In the genomic region with DNA sequence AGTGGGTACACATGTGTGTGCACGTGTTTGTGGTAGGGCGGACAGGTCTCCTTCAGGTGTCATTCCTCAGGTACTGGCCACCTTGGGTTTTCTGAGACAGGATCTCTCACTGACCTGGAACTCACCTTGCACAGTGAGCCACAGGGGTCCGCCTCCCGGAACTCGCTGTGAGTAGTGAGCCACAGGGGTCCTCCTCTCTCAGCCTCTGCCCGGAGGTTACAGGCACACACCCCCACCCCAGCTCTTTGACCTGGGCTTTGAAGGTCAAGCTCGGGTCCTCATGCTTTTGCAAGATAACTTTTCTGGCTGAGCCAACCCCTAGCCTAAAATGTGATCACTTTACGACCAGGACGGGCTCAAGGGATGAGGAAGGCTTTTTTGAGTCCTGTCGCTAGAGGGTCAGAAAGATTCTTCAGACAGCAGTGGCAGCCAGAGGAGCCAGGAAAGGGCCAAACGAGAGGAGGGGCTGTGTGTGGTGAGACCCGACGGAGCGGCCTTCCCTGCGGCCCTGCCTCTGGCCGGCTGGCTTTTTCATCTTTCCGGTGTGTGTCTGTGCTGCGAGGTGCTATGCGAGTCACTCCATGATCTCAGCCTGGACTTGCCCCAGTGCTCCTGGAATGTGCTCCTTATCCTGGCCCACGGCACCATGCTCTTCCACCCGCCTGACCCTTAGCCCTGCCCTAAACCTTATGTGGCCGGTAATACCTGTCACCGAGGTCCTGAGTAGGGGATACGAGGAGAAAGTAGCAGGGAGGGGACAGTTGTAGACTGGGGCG, we compare ENCODE assay signal across 8 mouse cellular contexts. TPM values are rescaled to one million over a fixed set of nuclear protein-coding genes. Genes with fewer than 3 reads are reported as not detected.
A peak's percentile ranks its signal among the peaks of the same experiment; 100 is the strongest.
DNase-seq lines count a peak whose midpoint lies in the region; ATAC-seq and TF ChIP-seq lines count a peak whose summit lies in the region.

No protein-coding gene starts in this region.

- no peak overlapping the region for H3K9ac ChIP-seq in midbrain, postnatal 0 days (replicated peaks; ENCODE audit: low read length, poor library complexity, severe bottlenecking)

- peaks cover 64% of the 10 kb centered on the region for H3K4me1 ChIP-seq in midbrain, embryonic 10.5 days
- no peaks in the 10 kb centered on the region for H3K4me1 ChIP-seq in midbrain, postnatal 0 days (ENCODE audit: insufficient read depth, low read length)

- peak; percentile 55 for DNase-seq in embryo, embryonic 10 days (ENCODE audit: low spot score)
- no peak for DNase-seq in embryo, embryonic 10.5 days (ENCODE audit: low spot score)
- DNase-seq in midbrain, embryonic 10.5 days (ENCODE audit: low spot score) = no peak
- no peak for DNase-seq in midbrain, postnatal 0 days (ENCODE audit: low spot score)
- peak; percentile 71 to 81 for DNase-seq in kidney, postnatal 36 days
- DNase-seq in spleen, postnatal 10 days (ENCODE audit: low spot score in 2 of 2) = no peak
- DNase-seq in right cerebral cortex, postnatal 4 days = no peak

- no peaks in the 10 kb centered on the region for H3K9me3 ChIP-seq in midbrain, embryonic 10.5 days (replicated peaks)
- no peaks in the 10 kb centered on the region for H3K9me3 ChIP-seq in midbrain, postnatal 0 days (ENCODE audit: low read length)

- no peak overlapping the region for H3K4me2 ChIP-seq in midbrain, postnatal 0 days (ENCODE audit: low read depth, low read length, poor library complexity, severe bottlenecking)

- TF ChIP-seq CTCF in midbrain, postnatal 0 days (IDR thresholded peaks at IDR 0.05) = no peak

- H3K4me3 ChIP-seq in midbrain, embryonic 10.5 days = no peak overlapping the region
- no peak overlapping the region for H3K4me3 ChIP-seq in midbrain, postnatal 0 days (ENCODE audit: low read depth, low read length)

- ATAC-seq in midbrain, postnatal 0 days (ENCODE audit: low FRiP score) = no peak
- ATAC-seq in megakaryocyte, adult 5-6 weeks (ENCODE audit: poor library complexity, severe bottlenecking) = no peak

- no peaks in the 10 kb centered on the region for H3K36me3 ChIP-seq in midbrain, embryonic 10.5 days
- no peaks in the 10 kb centered on the region for H3K36me3 ChIP-seq in midbrain, postnatal 0 days (ENCODE audit: insufficient read depth, low read length)

- H3K27me3 ChIP-seq in midbrain, embryonic 10.5 days (ENCODE audit: low read depth, poor library complexity, severe bottlenecking) = peaks cover 97% of the 10 kb centered on the region
- H3K27me3 ChIP-seq in midbrain, postnatal 0 days (ENCODE audit: insufficient read depth, low read length) = peaks cover 10% of the 10 kb centered on the region

- 18% methylated on average over 25 of the region's 25 CpGs for WGBS in midbrain, embryonic 10.5 days
- 27% methylated on average over 25 of the region's 25 CpGs for WGBS in midbrain, postnatal 0 days

- 0 out of 2 replicates have a peak overlapping the region, but pooled peaks have one; percentile 2 for H3K27ac ChIP-seq in midbrain, embryonic 10.5 days (replicated peaks)
- no peak overlapping the region for H3K27ac ChIP-seq in midbrain, postnatal 0 days (ENCODE audit: low read depth, low read length)

RNA-seq across cellular contexts. Expression of a gene that starts 6.9 kb away (rescaled TPM):
- 5.5 and 5.9 TPM in 2 replicates for polyA plus RNA-seq in midbrain, embryonic 10.5 days (2016; fragmentation: Nextera tagmentation; extraction: Ambion mirVana)
- 0.99 and 1.0 TPM in 2 replicates for total RNA-seq in midbrain, postnatal 0 days (2014; rRNA removed)
- 0.51 and 0.81 TPM in 2 replicates for polyA plus RNA-seq in midbrain, postnatal 0 days (2015; fragmentation: Nextera tagmentation; extraction: Ambion mirVana)
- 3.4 and 5.0 TPM in 2 replicates for total RNA-seq in megakaryocyte, adult 5-6 weeks (2015)
- 5.2 and 6.0 TPM in 2 replicates for total RNA-seq in megakaryocyte, adult 5-6 weeks (2017)

RNA-seq across cellular contexts. Expression of a gene that starts 16.2 kb away (rescaled TPM):
- polyA plus RNA-seq in midbrain, embryonic 10.5 days (2016; fragmentation: Nextera tagmentation; extraction: Ambion mirVana) = 35.3 and 39.7 TPM in 2 replicates
- total RNA-seq in midbrain, postnatal 0 days (2014; rRNA removed) = 25.0 and 27.7 TPM in 2 replicates
- polyA plus RNA-seq in midbrain, postnatal 0 days (2015; fragmentation: Nextera tagmentation; extraction: Ambion mirVana) = 14.8 and 15.5 TPM in 2 replicates
- 2.6 and 5.4 TPM in 2 replicates for total RNA-seq in megakaryocyte, adult 5-6 weeks (2015)
- total RNA-seq in megakaryocyte, adult 5-6 weeks (2017) = 7.0 and 16.3 TPM in 2 replicates

RNA-seq across cellular contexts. Expression of a gene that starts 17.3 kb away (rescaled TPM):
- 17.5 and 18.6 TPM in 2 replicates for polyA plus RNA-seq in midbrain, embryonic 10.5 days (2016; fragmentation: Nextera tagmentation; extraction: Ambion mirVana)
- total RNA-seq in midbrain, postnatal 0 days (2014; rRNA removed) = 18.5 and 27.9 TPM in 2 replicates
- polyA plus RNA-seq in midbrain, postnatal 0 days (2015; fragmentation: Nextera tagmentation; extraction: Ambion mirVana) = 7.2 and 8.3 TPM in 2 replicates
- 1.6 and 2.5 TPM in 2 replicates for total RNA-seq in megakaryocyte, adult 5-6 weeks (2015)
- 1.7 and 3.0 TPM in 2 replicates for total RNA-seq in megakaryocyte, adult 5-6 weeks (2017)

RNA-seq across cellular contexts. Expression of a gene that starts 27.5 kb away (rescaled TPM):
- 0.12 and 0.21 TPM in 2 replicates for polyA plus RNA-seq in midbrain, embryonic 10.5 days (2016; fragmentation: Nextera tagmentation; extraction: Ambion mirVana)
- total RNA-seq in midbrain, postnatal 0 days (2014; rRNA removed) = not detected in 2 replicates
- 0.09 and 0.29 TPM in 2 replicates for polyA plus RNA-seq in midbrain, postnatal 0 days (2015; fragmentation: Nextera tagmentation; extraction: Ambion mirVana)
- 0.51 TPM in 1 of 2 replicates, not detected in the other for total RNA-seq in megakaryocyte, adult 5-6 weeks (2015)
- total RNA-seq in megakaryocyte, adult 5-6 weeks (2017) = 0.04 and 0.33 TPM in 2 replicates

Comparison
In these comparisons a context has a peak if more than half of its experiments do, and no peak if none do; other contexts are left out.
1. DNase-seq: peak in embryo, embryonic 10 days (single experiment) and kidney, postnatal 36 days (2 of 2); none in embryo, embryonic 10.5 days (single experiment), midbrain, embryonic 10.5 days (single experiment), midbrain, postnatal 0 days (single experiment), spleen, postnatal 10 days (0 of 2) and right cerebral cortex, postnatal 4 days (single experiment).